Mouse (Mus musculus): ENCODE data around the gene Epop.
A peak's percentile ranks its signal among the peaks of the same experiment; 100 is the strongest.
"Not testable (repeated sequence)": the region's sequence is repeated elsewhere in the genome, so short reads cannot be mapped to it uniquely, and the experiment has no call there.

Epop gene

GRCm38 (mm10) chr11:97660734-97661647 is 31.5 kb upstream of the Epop start:
- no peak for DNase-seq (ENCODE audit: low read depth, low spot score)

GRCm38 (mm10) chr11:97659990-97660714 is 30.6 kb upstream of the Epop start:
- peak; percentile 65 for DNase-seq (ENCODE audit: low read depth, low spot score)

- no peak for DNase-seq (ENCODE audit: low read depth, low spot score)
Measured at GRCm38 (mm10) chr11:97659267-97659989, 29.9 kb upstream of the Epop start.

- no peak for DNase-seq (ENCODE audit: low read depth, low spot score)
Measured at GRCm38 (mm10) chr11:97658751-97659266, 29.3 kb upstream of the Epop start.

- not testable (repeated sequence) for DNase-seq (ENCODE audit: low read depth, low spot score)
Measured at GRCm38 (mm10) chr11:97657967-97658366, 28.5 kb upstream of the Epop start.

- no peak for DNase-seq (ENCODE audit: low read depth, low spot score)
Measured at GRCm38 (mm10) chr11:97657184-97657945, 27.9 kb upstream of the Epop start.

- no peak for DNase-seq (ENCODE audit: low read depth, low spot score)
Measured at GRCm38 (mm10) chr11:97656269-97656971, 26.9 kb upstream of the Epop start.

GRCm38 (mm10) chr11:97654210-97654609 is 24.7 kb upstream of the Epop start:
- DNase-seq (ENCODE audit: low read depth, low spot score) = no peak

GRCm38 (mm10) chr11:97653376-97653775 is 23.9 kb upstream of the Epop start:
- not testable (repeated sequence) for DNase-seq (ENCODE audit: low read depth, low spot score)

GRCm38 (mm10) chr11:97650341-97650740 is 20.8 kb upstream of the Epop start:
- no peak for DNase-seq (ENCODE audit: low read depth, low spot score)

GRCm38 (mm10) chr11:97648541-97648940 is 19.0 kb upstream of the Epop start:
- DNase-seq (ENCODE audit: low read depth, low spot score) = not testable (repeated sequence)

- DNase-seq (ENCODE audit: low read depth, low spot score) = no peak
Measured at GRCm38 (mm10) chr11:97644834-97645233, 15.3 kb upstream of the Epop start.

- no peak for DNase-seq (ENCODE audit: low read depth, low spot score)
Measured at GRCm38 (mm10) chr11:97643380-97644055, 14.0 kb upstream of the Epop start.

- no peak for DNase-seq (ENCODE audit: low read depth, low spot score)
Measured at GRCm38 (mm10) chr11:97642746-97643145, 13.2 kb upstream of the Epop start.

- DNase-seq (ENCODE audit: low read depth, low spot score) = no peak
Measured at GRCm38 (mm10) chr11:97641668-97642067, 12.2 kb upstream of the Epop start.

GRCm38 (mm10) chr11:97635468-97636019 is 6.0 kb upstream of the Epop start:
- no peak for DNase-seq (ENCODE audit: low read depth, low spot score)

GRCm38 (mm10) chr11:97632440-97632839 is 2.9 kb upstream of the Epop start:
- DNase-seq (ENCODE audit: low read depth, low spot score) = not testable (repeated sequence)

- peak; percentile 73 for DNase-seq (ENCODE audit: low read depth, low spot score)
Measured at GRCm38 (mm10) chr11:97631938-97632337, 2.4 kb upstream of the Epop start.

- no peak for DNase-seq (ENCODE audit: low read depth, low spot score)
Measured at GRCm38 (mm10) chr11:97631500-97631899, 2.0 kb upstream of the Epop start.

Measured in retina, postnatal 7 days (tissue).